Mouse (Mus musculus) hindbrain, embryonic 16.5 days (tissue): Measurements from ENCODE around the gene Rbm47. TPM values are rescaled to one million over a fixed set of nuclear protein-coding genes. Genes with fewer than 3 reads are reported as not detected.

ENCODE experiments used
- ATAC-seq: fragments of 200-750 bp; cut with Nextera tagmentation; 2 replicates; pipeline ENCODE4 v1.8.0; 2017; ENCODE audit warnings: moderate TSS enrichment, moderate library complexity
- H3K27ac ChIP-seq: fragments of 300-500 bp; sonication (generic); 2 replicates; pipeline ENCODE4 v1.5.1; 2014; ENCODE audit warnings: low read depth, mild to moderate bottlenecking, control low read depth, low read length, moderate library complexity
- H3K27me3 ChIP-seq: fragments of 300-500 bp; sonication (generic); replicated peaks from 2 replicates; pipeline ENCODE4 v1.6.1; 2014; ENCODE audit warnings: low read length; ENCODE audit not compliant: control insufficient read depth, insufficient read depth
- H3K36me3 ChIP-seq: fragments of 300-500 bp; sonication (generic); 2 replicates; pipeline ENCODE4 v1.6.1; 2014; ENCODE audit warnings: mild to moderate bottlenecking, low read length, moderate library complexity, mixed read lengths; ENCODE audit not compliant: control insufficient read depth, insufficient read depth
- H3K4me1 ChIP-seq: fragments of 300-500 bp; sonication (generic); 2 replicates; pipeline ENCODE4 v1.6.1; 2014; ENCODE audit warnings: low read depth, low read length; ENCODE audit not compliant: control insufficient read depth, insufficient read depth
- H3K4me2 ChIP-seq: fragments of 300-500 bp; sonication (generic); 2 replicates; pipeline ENCODE4 v1.6.1; 2014; ENCODE audit warnings: mild to moderate bottlenecking, low read length, control low read depth, moderate library complexity
- H3K4me3 ChIP-seq: fragments of 300-500 bp; sonication (generic); 2 replicates; pipeline ENCODE4 v1.5.1; 2014; ENCODE audit warnings: mild to moderate bottlenecking, low read length, control low read depth, moderate library complexity
- H3K9ac ChIP-seq: fragments of 300-500 bp; sonication (generic); 2 replicates; pipeline ENCODE4 v1.6.1; 2014; ENCODE audit warnings: low read depth, mild to moderate bottlenecking, control low read depth, low read length, moderate library complexity
- H3K9me3 ChIP-seq: fragments of 300-500 bp; sonication (generic); 2 replicates; pipeline ENCODE4 v1.6.1; 2014; ENCODE audit warnings: mild to moderate bottlenecking, low read length, moderate library complexity; ENCODE audit not compliant: control insufficient read depth
- WGBS: fragments of 180-500 bp; shearing (Covaris S2); extraction: QIAGEN DNeasy Blood & Tissue Kit; methylation state at CpG from one replicate; pipeline ENCODE4 v1.1.7; 2014; 5-methylcytosine and 5-hydroxymethylcytosine counted together
- polyA plus RNA-seq: library from polyadenylated mRNA; unstranded; fragments of >200 nt; fragmentation: Nextera tagmentation; extraction: Ambion mirVana; gene quantifications from 2 replicates; pipeline ENCODE4 v1.2.1, GENCODE M21; 2015

Gene Rbm47
- polyA plus RNA-seq, 1 experiment from 2014 or later, result 6.7 TPM

GRCm38 (mm10) chr5:66070350-66070749 lies 102.6 kb downstream of the Rbm47 start:
- Histone ChIP-seq H3K27me3 (no peaks in the 10 kb centered on the region), H3K4me3 (no peak overlapping the region), H3K27ac (no peak overlapping the region), H3K36me3 (no peaks in the 10 kb centered on the region), H3K9me3 (no peaks in the 10 kb centered on the region), H3K4me1 (no peaks in the 10 kb centered on the region), H3K9ac (no peak overlapping the region), H3K4me2 (no peak overlapping the region; the same call in 1 of the 2 replicates)
- WGBS, result 70% methylated on average over 2 of the region's 2 CpGs
- no peak for ATAC-seq

- peak overlapping the region; percentile 59 for H3K9ac ChIP-seq
- no peaks in the 10 kb centered on the region for H3K4me1 ChIP-seq
- 8% methylated on average over 27 of the region's 27 CpGs for WGBS
- peak overlapping the region; percentile 91 for H3K4me2 ChIP-seq
- H3K36me3 ChIP-seq, result no peaks in the 10 kb centered on the region
- H3K27ac ChIP-seq, result no peak overlapping the region
- no peaks in the 10 kb centered on the region for H3K9me3 ChIP-seq
- no peaks in the 10 kb centered on the region for H3K27me3 ChIP-seq
- peak overlapping the region; percentile 43 for H3K4me3 ChIP-seq
- ATAC-seq, result peak; percentile 75
Observed at GRCm38 (mm10) chr5:66069470-66070144, 103.3 kb downstream of the Rbm47 start.

DNA sequence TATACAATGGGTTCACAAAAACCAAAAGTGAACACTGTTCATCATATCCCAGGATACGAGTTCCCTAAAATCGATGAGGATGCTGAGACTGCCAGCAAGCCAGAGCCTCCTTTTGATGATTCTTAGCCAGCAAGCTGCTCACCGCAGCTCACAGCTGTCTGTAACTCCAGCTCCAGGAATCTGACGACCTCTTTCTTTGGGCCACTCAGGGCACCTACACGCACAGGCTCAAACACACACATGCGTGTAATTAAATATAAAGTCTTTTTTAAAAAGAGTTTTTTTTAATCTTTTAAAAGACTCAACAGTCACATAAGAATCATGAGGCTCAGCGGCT lies 103.8 kb downstream of the Rbm47 start:
- Histone ChIP-seq H3K36me3 (no peaks in the 10 kb centered on the region), H3K4me2 (peak overlapping the region; percentile 91), H3K27ac (no peak overlapping the region), H3K4me3 (peak overlapping the region; percentile 43; the same call in 1 of the 2 replicates), H3K27me3 (no peaks in the 10 kb centered on the region), H3K9me3 (no peaks in the 10 kb centered on the region), H3K4me1 (no peaks in the 10 kb centered on the region), H3K9ac (no peak overlapping the region)
- ATAC-seq, result no peak
- WGBS, result 45% methylated on average over 7 of the region's 7 CpGs

DNA sequence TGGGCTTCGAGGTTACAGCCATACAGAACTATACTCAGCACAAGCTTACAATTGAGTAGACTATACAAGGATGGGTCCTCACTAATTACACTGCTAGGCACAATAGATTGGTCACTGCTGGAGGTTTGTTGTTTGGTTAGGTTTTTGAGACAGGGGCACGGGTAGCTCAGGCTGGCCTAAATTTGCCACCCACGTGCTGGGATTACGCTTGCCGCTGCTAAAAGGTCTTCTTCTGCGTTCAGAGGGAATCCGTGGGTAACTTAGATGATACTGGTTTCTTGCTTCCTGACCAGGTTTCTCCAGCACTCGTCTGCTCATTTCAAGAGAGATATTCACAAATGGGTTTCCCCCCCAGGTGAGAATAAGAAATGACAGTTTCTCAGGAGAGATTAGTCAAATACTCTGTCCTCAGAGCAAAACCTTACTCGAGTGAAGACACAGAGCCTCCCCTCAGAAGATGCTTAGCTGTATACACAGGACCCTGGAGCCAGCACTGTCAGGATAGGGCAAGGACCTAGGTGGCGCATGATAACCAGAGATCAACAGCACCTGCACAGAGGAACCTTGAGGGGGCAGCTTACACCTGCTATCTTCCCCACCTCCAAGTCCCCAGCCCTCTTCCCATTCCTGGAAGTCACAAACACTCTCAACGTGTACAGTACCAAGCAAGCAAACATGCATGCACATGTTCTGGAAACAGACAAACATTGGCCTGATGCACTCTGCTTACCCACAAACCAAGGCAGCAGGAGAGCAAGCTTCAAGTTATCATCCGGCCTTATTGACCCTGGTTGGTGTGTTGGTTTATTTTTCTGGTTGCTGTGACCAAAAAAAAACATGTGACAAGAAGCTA lies 104.6 kb downstream of the Rbm47 start:
- ATAC-seq, result no peak
- 84% methylated on average over 12 of the region's 12 CpGs for WGBS

GRCm38 (mm10) chr5:66067219-66067618 lies 105.7 kb downstream of the Rbm47 start:
- H3K27ac ChIP-seq, result no peak overlapping the region
- no peak for ATAC-seq
- no peaks in the 10 kb centered on the region for H3K36me3 ChIP-seq
- H3K27me3 ChIP-seq, result no peaks in the 10 kb centered on the region
- no peak overlapping the region for H3K4me3 ChIP-seq
- H3K4me1 ChIP-seq, result peaks cover 2% of the 10 kb centered on the region
- no peak overlapping the region for H3K4me2 ChIP-seq
- WGBS, result 27% methylated on average over 7 of the region's 7 CpGs
- no peak overlapping the region for H3K9ac ChIP-seq
- no peaks in the 10 kb centered on the region for H3K9me3 ChIP-seq

More for the DNA sequence above, 104.6 kb downstream of the Rbm47 start:
- Histone ChIP-seq H3K27ac (no peak overlapping the region), H3K27me3 (no peaks in the 10 kb centered on the region), H3K9ac (no peak overlapping the region), H3K4me2 (no peak overlapping the region), H3K4me1 (no peaks in the 10 kb centered on the region), H3K4me3 (no peak overlapping the region), H3K36me3 (no peaks in the 10 kb centered on the region), H3K9me3 (no peaks in the 10 kb centered on the region)

DNA sequence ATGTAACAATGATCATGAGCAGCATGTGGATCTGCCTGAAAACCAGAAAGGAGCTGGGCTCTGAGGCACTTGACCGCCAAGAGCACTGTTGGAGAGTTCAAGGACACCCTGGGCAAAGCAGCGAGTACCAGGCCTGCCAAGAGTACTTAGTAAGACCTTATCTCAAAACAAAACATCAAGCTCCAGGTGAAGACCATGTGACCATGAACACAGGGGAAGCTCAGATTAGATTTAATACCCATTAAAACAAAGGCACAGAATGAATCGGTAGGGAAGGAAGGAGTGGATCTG lies 110.0 kb downstream of the Rbm47 start:
- H3K27me3 ChIP-seq, result no peaks in the 10 kb centered on the region
- no peak overlapping the region for H3K4me3 ChIP-seq
- no peak overlapping the region for H3K9ac ChIP-seq
- no peaks in the 10 kb centered on the region for H3K36me3 ChIP-seq
- H3K27ac ChIP-seq, result no peak overlapping the region
- ATAC-seq, result no peak
- no peak overlapping the region for H3K4me2 ChIP-seq
- WGBS, result 82% methylated on average over 3 of the region's 3 CpGs
- H3K9me3 ChIP-seq, result no peaks in the 10 kb centered on the region
- H3K4me1 ChIP-seq, result peaks cover 2% of the 10 kb centered on the region

DNA sequence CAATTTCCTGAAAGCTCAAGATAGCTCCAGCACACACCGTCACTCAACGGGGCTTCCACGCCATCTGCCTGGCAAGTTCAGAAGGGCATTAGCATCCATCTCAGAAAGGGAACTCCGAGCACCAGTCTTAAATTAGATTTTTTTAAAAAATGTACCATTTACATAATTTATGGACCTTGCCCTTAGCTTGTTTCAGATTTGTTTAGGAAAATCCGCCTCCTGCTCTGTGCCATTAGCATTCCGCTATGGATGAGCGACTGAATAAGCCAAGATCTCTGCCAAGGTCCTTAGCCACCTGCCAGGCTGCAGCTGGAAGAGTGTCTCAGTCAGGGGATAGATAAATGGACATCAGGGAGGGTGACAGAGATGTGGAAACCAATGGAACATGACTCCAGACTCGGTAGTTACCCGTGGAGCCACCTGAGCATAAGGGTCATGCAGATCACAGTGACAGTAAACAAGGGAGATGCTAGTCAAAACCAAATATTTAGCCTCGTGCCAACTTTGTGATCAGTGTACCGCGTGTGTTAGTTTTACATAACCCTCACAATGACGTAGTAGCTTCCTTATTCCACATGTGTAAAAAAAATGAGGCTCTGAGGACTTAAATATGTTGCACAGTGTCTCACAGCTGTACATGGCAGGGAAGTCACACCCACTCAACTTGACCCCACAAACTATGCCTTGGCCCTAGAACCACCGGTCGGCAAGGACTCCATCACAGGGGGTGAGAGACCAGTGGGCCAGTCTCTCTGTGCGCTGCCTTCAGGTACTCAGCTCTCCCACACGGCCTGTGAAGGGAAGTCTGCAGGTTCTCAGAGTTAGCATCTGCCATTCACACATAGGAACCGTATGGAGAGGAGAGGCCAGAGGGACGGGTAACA lies 110.6 kb downstream of the Rbm47 start:
- peak; percentile 80 for ATAC-seq
- H3K4me2 ChIP-seq, result no peak overlapping the region
- peaks cover 2% of the 10 kb centered on the region for H3K4me1 ChIP-seq
- WGBS, result 52% methylated on average over 19 of the region's 19 CpGs
- no peak overlapping the region for H3K9ac ChIP-seq
- H3K27me3 ChIP-seq, result no peaks in the 10 kb centered on the region
- H3K4me3 ChIP-seq, result no peak overlapping the region
- H3K36me3 ChIP-seq, result no peaks in the 10 kb centered on the region
- H3K9me3 ChIP-seq, result no peaks in the 10 kb centered on the region
- peak overlapping the region; percentile 63; the same call in 1 of the 2 replicates for H3K27ac ChIP-seq

DNA sequence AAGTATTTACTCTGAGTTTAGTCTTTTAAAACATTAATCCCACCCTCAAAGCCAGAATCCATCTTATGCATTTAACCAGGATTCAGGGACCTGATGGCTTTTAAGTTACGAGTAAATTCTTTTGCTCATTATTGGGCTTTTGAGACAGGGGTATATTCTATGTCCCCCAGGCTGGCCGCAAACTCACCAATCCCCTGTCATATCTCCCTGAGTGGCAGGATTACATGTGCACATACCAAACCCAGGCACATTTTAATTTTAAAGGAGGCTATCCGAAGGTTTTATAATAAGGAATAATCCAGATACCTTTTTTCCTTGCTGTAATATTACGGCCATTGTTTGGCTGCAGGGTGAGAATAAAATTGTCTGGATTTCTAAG lies 111.3 kb downstream of the Rbm47 start:
- no peak overlapping the region for H3K27ac ChIP-seq
- peaks cover 2% of the 10 kb centered on the region for H3K4me1 ChIP-seq
- H3K36me3 ChIP-seq, result no peaks in the 10 kb centered on the region
- no peak overlapping the region for H3K4me3 ChIP-seq
- no peaks in the 10 kb centered on the region for H3K9me3 ChIP-seq
- no peaks in the 10 kb centered on the region for H3K27me3 ChIP-seq
- H3K4me2 ChIP-seq, result no peak overlapping the region
- no peak for ATAC-seq
- no peak overlapping the region for H3K9ac ChIP-seq
- WGBS, result 65% methylated on average over 4 of the region's 4 CpGs

- Histone ChIP-seq H3K4me2 (no peak overlapping the region), H3K27me3 (no peaks in the 10 kb centered on the region), H3K9me3 (no peaks in the 10 kb centered on the region), H3K9ac (no peak overlapping the region), H3K4me1 (peaks cover 2% of the 10 kb centered on the region), H3K4me3 (no peak overlapping the region), H3K36me3 (no peaks in the 10 kb centered on the region), H3K27ac (no peak overlapping the region)
- no peak for ATAC-seq
- WGBS, result 91% methylated on average over 5 of the region's 5 CpGs
Observed at GRCm38 (mm10) chr5:66058844-66059243, 114.1 kb downstream of the Rbm47 start.
